Mouse (Mus musculus): Measurements from ENCODE around the gene Erich2.

DNA sequence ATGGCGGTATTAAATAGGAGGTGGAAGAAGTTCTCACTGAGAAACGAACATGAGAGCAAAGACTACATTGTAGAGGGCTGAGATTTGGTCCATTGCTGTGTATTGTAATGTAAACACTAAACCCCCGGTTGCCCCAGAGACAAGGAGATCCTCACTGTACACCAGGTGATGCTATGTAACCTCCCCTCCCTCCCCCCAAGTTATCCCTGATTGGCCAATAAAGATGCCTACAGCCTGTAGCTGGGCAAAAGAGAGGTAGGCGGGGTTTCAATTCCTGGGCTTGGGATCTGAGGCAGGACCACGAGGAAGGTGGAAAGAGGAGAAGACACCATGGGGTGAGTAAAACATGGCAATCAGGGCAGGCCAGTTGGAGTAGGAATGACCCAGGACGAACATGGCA, 42.1 kb downstream of the Erich2 start:
- TF ChIP-seq POLR2A (IDR thresholded peaks at IDR 0.05; ENCODE audit: borderline replicate concordance, extremely low read depth, low read depth, low read length): no peak
- no peak for TF ChIP-seq CTCF (IDR thresholded peaks at IDR 0.05; ENCODE audit: insufficient read depth, low read length)

Measured in lung, adult 2 months (tissue).